Mouse (Mus musculus) MEL (cell line): ENCODE measurements around the gene Mturn. TPM values are rescaled to one million over a fixed set of nuclear protein-coding genes. Genes with fewer than 3 reads are reported as not detected.

ENCODE experiments used
- DNase-seq: peaks from one replicate; pipeline ENCODE4 v3.0.0; 2011; ENCODE audit warnings: low read depth, low spot score
- H3K27ac ChIP-seq: 2 replicates; pipeline ENCODE4 v1.5.1; 2012; ENCODE audit warnings: low read depth, mild to moderate bottlenecking, control low read depth, low read length, moderate library complexity; ENCODE audit not compliant: control insufficient read depth
- H3K27me3 ChIP-seq, 2 experiments: fragments of 150-350 bp in 1 of 2; sonication (generic) in 1 of 2; 2 replicates each; pipeline ENCODE4 v1.6.1; 2012; ENCODE audit warnings: low read length in 2 of 2, mild to moderate bottlenecking in 2 of 2, improper control_type of control experiment in 1 of 2, moderate library complexity in 1 of 2; ENCODE audit not compliant: insufficient read depth in 2 of 2, control insufficient read depth in 1 of 2
- H3K36me3 ChIP-seq, 2 experiments: 2 replicates each; pipeline ENCODE4 v1.6.1; 2012 to 2014; ENCODE audit warnings: low read length in 2 of 2, improper control_type of control experiment in 1 of 2, inconsistent platforms in 1 of 2, mild to moderate bottlenecking in 1 of 2; ENCODE audit not compliant: insufficient read depth in 2 of 2, control insufficient read depth in 1 of 2
- H3K4me1 ChIP-seq, 2 experiments: fragments of 150-350 bp in 1 of 2; sonication (generic) in 1 of 2; 2 replicates each; pipeline ENCODE4 v1.6.1; 2012; ENCODE audit warnings: low read length in 2 of 2, improper control_type of control experiment in 1 of 2, mild to moderate bottlenecking in 1 of 2; ENCODE audit not compliant: insufficient read depth in 2 of 2, control insufficient read depth in 1 of 2
- H3K4me3 ChIP-seq, 2 experiments: fragments of 150-350 bp in 1 of 2; sonication (generic) in 1 of 2; 2 replicates each; pipeline ENCODE4 v1.5.1; 2012; ENCODE audit warnings: low read depth in 2 of 2, low read length in 2 of 2, mild to moderate bottlenecking in 2 of 2, moderate library complexity in 2 of 2, control low read depth in 1 of 2, improper control_type of control experiment in 1 of 2; ENCODE audit not compliant: control insufficient read depth in 1 of 2, insufficient read depth in 1 of 2
- H3K79me2 ChIP-seq: 2 replicates; pipeline ENCODE4 v1.6.1; 2012; ENCODE audit warnings: mild to moderate bottlenecking, low read length, moderate library complexity; ENCODE audit not compliant: control insufficient read depth, poor library complexity, insufficient read depth
- H3K9ac ChIP-seq: 2 replicates; pipeline ENCODE4 v1.6.1; 2012; ENCODE audit warnings: low read depth, mild to moderate bottlenecking, control low read depth, low read length, moderate library complexity; ENCODE audit not compliant: control insufficient read depth, poor library complexity, severe bottlenecking
- H3K9me3 ChIP-seq: fragments of 150-350 bp; sonication (generic); replicated peaks from 2 replicates; pipeline ENCODE4 v1.6.1; 2012; ENCODE audit warnings: mild to moderate bottlenecking, low read length, improper control_type of control experiment, moderate library complexity; ENCODE audit not compliant: insufficient read depth
- BHLHE40 ChIP-seq: IDR thresholded peaks from 2 replicates; pipeline ENCODE4 v1.6.1; 2012; ENCODE audit warnings: low read depth, mild to moderate bottlenecking, inconsistent platforms, low read length, improper control_type of control experiment, borderline replicate concordance
- CHD1 ChIP-seq: IDR thresholded peaks from 2 replicates; pipeline ENCODE4 v1.6.1; 2012; ENCODE audit warnings: low read depth, mild to moderate bottlenecking, inconsistent platforms, low read length, improper control_type of control experiment
- CHD2 ChIP-seq: IDR thresholded peaks from 2 replicates; pipeline ENCODE4 v1.6.1; 2011; ENCODE audit warnings: low read length, improper control_type of control experiment
- E2F4 ChIP-seq: IDR thresholded peaks from 2 replicates; pipeline ENCODE4 v1.6.1; 2011; ENCODE audit warnings: low read depth, low read length, improper control_type of control experiment, borderline replicate concordance
- EP300 ChIP-seq, 2 experiments: IDR thresholded peaks; 2 replicates each; pipeline ENCODE4 v1.6.1; 2011; ENCODE audit warnings: improper control_type of control experiment in 2 of 2, low read length in 2 of 2, low read depth in 1 of 2, mild to moderate bottlenecking in 1 of 2
- ETS1 ChIP-seq: IDR thresholded peaks from 2 replicates; pipeline ENCODE4 v1.6.1; 2012; ENCODE audit warnings: low read depth, mild to moderate bottlenecking, inconsistent platforms, low read length, improper control_type of control experiment, moderate library complexity
- JUND ChIP-seq: IDR thresholded peaks from 2 replicates; pipeline ENCODE4 v1.6.1; 2011; ENCODE audit warnings: low read depth, mild to moderate bottlenecking, improper control_type of control experiment, low read length
- KAT2A ChIP-seq: conservative IDR thresholded peaks from 2 replicates; pipeline ENCODE4 v1.6.1; 2012; ENCODE audit warnings: low read depth, low read length, improper control_type of control experiment, inconsistent platforms
- MAX ChIP-seq: IDR thresholded peaks from 2 replicates; pipeline ENCODE4 v1.6.1; 2011; ENCODE audit warnings: low read length, improper control_type of control experiment
- MXI1 ChIP-seq: IDR thresholded peaks from 2 replicates; pipeline ENCODE4 v1.6.1; 2011; ENCODE audit warnings: mild to moderate bottlenecking, low read depth, low read length, improper control_type of control experiment
- NRF1 ChIP-seq: IDR thresholded peaks from 2 replicates; pipeline ENCODE4 v1.6.1; 2014; ENCODE audit warnings: low read depth, mild to moderate bottlenecking, inconsistent platforms, low read length, improper control_type of control experiment, moderate library complexity; ENCODE audit not compliant: poor library complexity, insufficient read depth, severe bottlenecking
- POLR2AphosphoS2 ChIP-seq: IDR thresholded peaks from 2 replicates; pipeline ENCODE4 v1.6.1; 2011; ENCODE audit warnings: low read length, improper control_type of control experiment
- POLR2AphosphoS5 ChIP-seq: IDR thresholded peaks from 2 replicates; pipeline ENCODE4 v1.6.1; 2012; ENCODE audit warnings: low read depth, borderline replicate concordance, mild to moderate bottlenecking, inconsistent platforms, low read length, moderate library complexity, mixed read lengths
- RAD21 ChIP-seq: IDR thresholded peaks from 2 replicates; pipeline ENCODE4 v1.6.1; 2011; ENCODE audit warnings: mild to moderate bottlenecking, low read depth, low read length, improper control_type of control experiment
- SIN3A ChIP-seq: IDR thresholded peaks from 2 replicates; pipeline ENCODE4 v1.6.1; 2012; ENCODE audit warnings: low read length, improper control_type of control experiment, inconsistent platforms
- SMC3 ChIP-seq: IDR thresholded peaks from 2 replicates; pipeline ENCODE4 v1.6.1; 2011; ENCODE audit warnings: low read depth, low read length, improper control_type of control experiment
- TBP ChIP-seq: IDR thresholded peaks from 2 replicates; pipeline ENCODE4 v1.8.0; 2011; ENCODE audit warnings: low read depth, low read length, improper control_type of control experiment
- UBTF ChIP-seq: IDR thresholded peaks from 2 replicates; pipeline ENCODE4 v1.6.1; 2012; ENCODE audit warnings: low read depth, mild to moderate bottlenecking, inconsistent platforms, low read length, improper control_type of control experiment, moderate library complexity, borderline replicate concordance; ENCODE audit not compliant: insufficient read depth
- USF1 ChIP-seq: IDR thresholded peaks from 2 replicates; pipeline ENCODE4 v1.6.1; 2014; ENCODE audit warnings: low read depth, mild to moderate bottlenecking, inconsistent platforms, low read length, improper control_type of control experiment, moderate library complexity
- ZC3H11A ChIP-seq: IDR thresholded peaks from 2 replicates; pipeline ENCODE4 v1.6.1; 2012; ENCODE audit warnings: low read depth, mild to moderate bottlenecking, inconsistent platforms, low read length, improper control_type of control experiment
- ZKSCAN1 ChIP-seq: IDR thresholded peaks from 2 replicates; pipeline ENCODE4 v1.6.1; 2012; ENCODE audit warnings: low read depth, mild to moderate bottlenecking, inconsistent platforms, low read length, improper control_type of control experiment, moderate library complexity
- ZMIZ1 ChIP-seq: IDR thresholded peaks from 2 replicates; pipeline ENCODE4 v1.6.1; 2012; ENCODE audit warnings: low read depth, mild to moderate bottlenecking, inconsistent platforms, low read length, improper control_type of control experiment, moderate library complexity
- ZNF384 ChIP-seq: IDR thresholded peaks from 2 replicates; pipeline ENCODE4 v1.6.1; 2012; ENCODE audit warnings: low read depth, mild to moderate bottlenecking, inconsistent platforms, low read length, improper control_type of control experiment
- polyA plus RNA-seq, 2 experiments: library from polyadenylated mRNA; stranded (reverse) in 1 of 2; unstranded in 1 of 2; fragments of >175 nt in 1 of 2; fragments of >200 nt in 1 of 2; gene quantifications; 2 replicates each; pipeline versions ENCODE4 v1.2.1 to v1.2.4; 2012; ENCODE audit warnings: low replicate concordance in 2 of 2, low read depth in 1 of 2; ENCODE audit not compliant: insufficient read length in 2 of 2, insufficient read depth in 1 of 2, missing spikeins in 1 of 2
- total RNA-seq: library from RNA; depleted of rRNA; stranded (reverse); fragments of 300-350 nt; gene quantifications from 2 replicates; pipeline ENCODE4 v1.2.3, GENCODE M21; 2012

The Mturn gene
- total and polyA plus RNA-seq, 3 experiments: 0.31 to 1.1 TPM; not detected in 1

DNA sequence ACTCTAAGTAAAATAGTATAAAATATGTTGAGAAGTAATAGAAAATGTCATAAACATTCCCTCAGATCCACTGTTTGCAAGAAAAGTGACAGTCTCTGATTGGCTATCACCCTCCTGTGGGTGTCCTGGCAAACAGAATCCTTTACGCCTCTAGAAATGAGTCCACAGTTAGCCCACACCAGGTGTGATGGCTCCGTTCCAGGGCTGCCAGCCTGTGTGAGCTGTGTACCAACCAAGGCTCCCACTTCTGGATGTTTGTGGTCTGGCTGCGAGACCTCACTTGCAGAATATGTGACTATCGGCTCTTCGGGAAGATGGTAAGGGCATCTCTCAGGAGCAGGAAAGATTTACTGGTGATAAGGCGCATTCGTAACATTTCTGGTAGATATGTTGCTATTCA lies 67.6 kb downstream of the Mturn start:
- no peak for DNase-seq
- peaks cover 0 to 5% of the 10 kb centered on the region in 2 experiments; a peak in 2 of 4 replicates for H3K27me3 ChIP-seq
- TF ChIP-seq ETS1 (no peak), POLR2AphosphoS2 (no peak), JUND (no peak), BHLHE40 (no peak), SIN3A (no peak), USF1 (no peak), UBTF (no peak), TBP (no peak), ZNF384 (no peak), ZC3H11A (no peak), EP300 (IDR thresholded peaks at IDR 0.05; ENCODE audit: low read depth in 1 of 2, low read length in 2 of 2) (no peak), SMC3 (no peak), CHD2 (no peak), ZKSCAN1 (no peak), E2F4 (no peak), NRF1 (no peak), CHD1 (no peak), MXI1 (no peak), KAT2A (no peak), ZMIZ1 (no peak)
- no peak overlapping the region for H3K27ac ChIP-seq
- peaks cover 0 to 3% of the 10 kb centered on the region in 2 experiments; a peak in 3 of 4 replicates for H3K4me1 ChIP-seq
- H3K9me3 ChIP-seq: no peaks in the 10 kb centered on the region
- H3K36me3 ChIP-seq: no peaks in the 10 kb centered on the region
- H3K4me3 ChIP-seq: no peak overlapping the region
- no peak overlapping the region for H3K9ac ChIP-seq
- H3K79me2 ChIP-seq: no peaks in the 10 kb centered on the region

DNA sequence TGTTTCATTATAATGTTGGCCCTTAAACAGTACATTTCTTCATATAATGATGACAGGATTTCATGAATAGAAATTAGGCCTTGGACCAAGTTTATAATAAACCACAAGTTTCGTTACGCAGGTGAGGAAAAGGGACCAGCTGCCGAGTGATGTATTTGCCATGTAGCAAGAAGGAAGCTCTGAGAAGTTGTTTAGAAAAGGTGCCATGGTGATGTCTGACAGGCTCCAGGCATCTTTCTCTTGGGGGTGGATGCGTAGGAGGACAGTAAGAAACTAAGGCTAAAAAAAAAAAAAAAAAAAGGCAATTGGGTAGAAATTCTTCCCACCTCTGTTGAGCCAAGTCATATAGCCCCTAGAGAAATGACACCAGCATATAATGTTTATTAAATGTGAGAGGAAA lies 70.2 kb downstream of the Mturn start:
- Histone ChIP-seq H3K9me3 (no peaks in the 10 kb centered on the region), H3K79me2 (no peaks in the 10 kb centered on the region), H3K4me3 (no peak overlapping the region), H3K27ac (no peak overlapping the region), H3K9ac (no peak overlapping the region), H3K4me1 (peaks cover 0 to 3% of the 10 kb centered on the region in 2 experiments; a peak in 3 of 4 replicates), H3K36me3 (no peaks in the 10 kb centered on the region), H3K27me3 (peaks cover 0 to 1% of the 10 kb centered on the region in 2 experiments; a peak in 1 of 4 replicates)
- TF ChIP-seq E2F4: no peak
- TF ChIP-seq JUND: no peak
- no peak for TF ChIP-seq ZC3H11A
- no peak for TF ChIP-seq USF1
- no peak for TF ChIP-seq SIN3A
- TF ChIP-seq TBP: no peak
- no peak for TF ChIP-seq RAD21
- no peak for TF ChIP-seq BHLHE40
- no peak for TF ChIP-seq ETS1
- TF ChIP-seq MXI1: no peak
- TF ChIP-seq POLR2AphosphoS5: no peak
- no peak for TF ChIP-seq MAX
- no peak for DNase-seq
